Mouse (Mus musculus) gastrocnemius, adult 8-10 months (tissue): Measurements from ENCODE around the gene Map2k6. TPM values are rescaled to one million over a fixed set of nuclear protein-coding genes. Genes with fewer than 3 reads are reported as not detected.
"Not testable (repeated sequence)": the region's sequence is repeated elsewhere in the genome, so short reads cannot be mapped to it uniquely, and the experiment has no call there.

Experiments used
- DNase-seq, 2 experiments: peaks; one replicate each; pipeline ENCODE4 v3.0.0; 2022; ENCODE audit warnings: low spot score in 2 of 2
- total RNA-seq, 4 experiments: library from RNA; stranded (reverse); gene quantifications; 2 replicates each; pipeline ENCODE4 v1.2.4; 2022

Gene Map2k6
- total RNA-seq: 10 to 100 TPM; 37.4 to 48.9 (median 43.0) TPM

GRCm38 (mm10) chr11:110398553-110399239 lies at the start of gene Map2k6:
Map2k6 (plus strand) TSS chr11:110399122.
- peak; percentile 63 to 79 for DNase-seq

GRCm38 (mm10) chr11:110354261-110354660 lies 44.7 kb upstream of the Map2k6 start:
- DNase-seq: no peak

GRCm38 (mm10) chr11:110355131-110355530 lies 43.8 kb upstream of the Map2k6 start:
- not testable (repeated sequence) for DNase-seq

GRCm38 (mm10) chr11:110357756-110358551 lies 41.0 kb upstream of the Map2k6 start:
- no peak for DNase-seq

- DNase-seq: peak; percentile 45 to 49
These were observed 33.9 kb upstream of the Map2k6 start for GRCm38 (mm10) chr11:110365016-110365415.

- no peak for DNase-seq
These were observed 32.0 kb upstream of the Map2k6 start for GRCm38 (mm10) chr11:110366902-110367301.

- DNase-seq: no peak
These were observed 31.3 kb upstream of the Map2k6 start for GRCm38 (mm10) chr11:110367638-110368037.

GRCm38 (mm10) chr11:110369312-110370019 lies 29.5 kb upstream of the Map2k6 start:
- no peak for DNase-seq

- no peak for DNase-seq
These were observed 27.1 kb upstream of the Map2k6 start for GRCm38 (mm10) chr11:110371827-110372226.

GRCm38 (mm10) chr11:110372266-110372954 lies 26.5 kb upstream of the Map2k6 start:
- DNase-seq: no peak

GRCm38 (mm10) chr11:110374036-110374435 lies 24.9 kb upstream of the Map2k6 start:
- no peak for DNase-seq

- peak; percentile 72 to 76 for DNase-seq
These were observed 19.1 kb upstream of the Map2k6 start for GRCm38 (mm10) chr11:110379661-110380309.

- DNase-seq: no peak
These were observed 18.6 kb upstream of the Map2k6 start for GRCm38 (mm10) chr11:110380310-110380668.

GRCm38 (mm10) chr11:110385487-110385886 lies 13.4 kb upstream of the Map2k6 start:
- no peak for DNase-seq

- no peak for DNase-seq
These were observed 6.2 kb upstream of the Map2k6 start for GRCm38 (mm10) chr11:110392763-110393162.

GRCm38 (mm10) chr11:110394788-110395452 lies 4.0 kb upstream of the Map2k6 start:
- DNase-seq: no peak

- DNase-seq: no peak
These were observed 2.8 kb upstream of the Map2k6 start for GRCm38 (mm10) chr11:110396085-110396484.

- DNase-seq: no peak
These were observed 573 bp downstream of the Map2k6 start for GRCm38 (mm10) chr11:110399240-110400150.

- DNase-seq: no peak
These were observed 1.4 kb downstream of the Map2k6 start for GRCm38 (mm10) chr11:110400283-110400682.
